In genomic region chr17:56897630-56898195, GRCm38 (mm10) we compare ENCODE assay signal across 9 mouse cellular contexts. TPM values are rescaled to one million over a fixed set of nuclear protein-coding genes. Genes with fewer than 3 reads are reported as not detected.
A peak's percentile ranks its signal among the peaks of the same experiment; 100 is the strongest.
DNase-seq lines count a peak whose midpoint lies in the region; ATAC-seq and TF ChIP-seq lines count a peak whose summit lies in the region.
"Had no signal": no experiment of that assay in that cellular context is flagged by ENCODE, and none has a peak within 500 bp of the region (broad histone marks: within the 10 kb centered on the region; RNA-seq: fewer than 3 reads in every experiment).

No protein-coding gene starts in this region.

- ATAC-seq in hematopoietic stem cell, adult 5-6 weeks (replicated peaks in 1 of 2; ENCODE audit: insufficient read depth in 1 of 2, low FRiP score in 2 of 2, low TSS enrichment in 1 of 2, low read depth in 1 of 2, poor library complexity in 2 of 2, severe bottlenecking in 2 of 2) = peak; percentile 73 to 79
- peak; percentile 49 for ATAC-seq in lung, embryonic 15.5 days (ENCODE audit: borderline replicate concordance, extremely low read depth, low FRiP score, low TSS enrichment)

- no peak overlapping the region for H3K4me2 ChIP-seq in lung, embryonic 15.5 days

- no peak overlapping the region for H3K4me3 ChIP-seq in E14TG2a.4 (replicated peaks; ENCODE audit: low read length)
- no peak overlapping the region for H3K4me3 ChIP-seq in lung, embryonic 15.5 days
- no peak overlapping the region for H3K4me3 ChIP-seq in thymus, adult 2 months (ENCODE audit: control insufficient read depth, insufficient read depth, low read length)
- H3K4me3 ChIP-seq: erythroblast, embryonic 14.5 days had no signal

- H3K36me3 ChIP-seq in E14TG2a.4 (ENCODE audit: insufficient read depth, low read length) = peaks cover 100% of the 10 kb centered on the region
- H3K36me3 ChIP-seq in lung, embryonic 15.5 days = peaks cover 76% of the 10 kb centered on the region
- H3K36me3 ChIP-seq in thymus, adult 2 months (ENCODE audit: control insufficient read depth, insufficient read depth, low read length) = peaks cover 49% of the 10 kb centered on the region

- WGBS in lung, embryonic 15.5 days = 82% methylated on average over 7 of the region's 7 CpGs
- 81% methylated on average over 7 of the region's 7 CpGs for WGBS in thymus, adult 2 months

- H3K9ac ChIP-seq in lung, embryonic 15.5 days = no peak overlapping the region

- no peaks in the 10 kb centered on the region for H3K27me3 ChIP-seq in E14TG2a.4 (ENCODE audit: insufficient read depth, low read length)
- H3K27me3 ChIP-seq in lung, embryonic 15.5 days = no peaks in the 10 kb centered on the region
- H3K27me3 ChIP-seq in thymus, adult 2 months (ENCODE audit: control insufficient read depth, insufficient read depth, low read length) = no peaks in the 10 kb centered on the region

- peak; percentile 81 to 82 for DNase-seq in cerebellum, adult 18-20 months
- DNase-seq in forelimb bud, embryonic 11.5 days (ENCODE audit: low read depth, low spot score) = peak; percentile 63
- DNase-seq in layer of hippocampus, adult 8-10 months (ENCODE audit: low spot score in 2 of 2) = peak; percentile 74 to 87
- peak; percentile 32 for DNase-seq in ovary, adult 18-20 months (ENCODE audit: low spot score)
- DNase-seq in thymus, adult 2 months = peak; percentile 81

- TF ChIP-seq CTCF in E14TG2a.4 (conservative IDR thresholded peaks at IDR 0.05; ENCODE audit: low read length) = peak; percentile 83
- TF ChIP-seq CTCF in thymus, adult 2 months (IDR thresholded peaks at IDR 0.05; ENCODE audit: borderline replicate concordance, control insufficient read depth, extremely low read depth, insufficient read depth, low read length, poor library complexity) = peak; percentile 93

- peaks cover 44% of the 10 kb centered on the region for H3K4me1 ChIP-seq in E14TG2a.4 (replicated peaks; ENCODE audit: low read depth, low read length)
- H3K4me1 ChIP-seq in lung, embryonic 15.5 days = no peaks in the 10 kb centered on the region
- H3K4me1 ChIP-seq in thymus, adult 2 months (replicated peaks; ENCODE audit: control insufficient read depth, insufficient read depth, low read length) = no peaks in the 10 kb centered on the region

- H3K27ac ChIP-seq in lung, embryonic 15.5 days = no peak overlapping the region
- H3K27ac ChIP-seq in thymus, adult 2 months (ENCODE audit: control insufficient read depth, insufficient read depth, low read length) = no peak overlapping the region

- no peaks in the 10 kb centered on the region for H3K9me3 ChIP-seq in E14TG2a.4 (ENCODE audit: low read length)
- no peaks in the 10 kb centered on the region for H3K9me3 ChIP-seq in lung, embryonic 15.5 days

- no peak for TF ChIP-seq POLR2A in thymus, adult 2 months (IDR thresholded peaks at IDR 0.05; ENCODE audit: control insufficient read depth, extremely low read depth, insufficient read depth, low read length, poor library complexity)

RNA-seq across cellular contexts. Expression of gene 1700061G19Rik, which starts 22.4 kb away (rescaled TPM):
- total RNA-seq in hematopoietic stem cell, adult 5-6 weeks (2017) = 0.44 TPM in 1 of 2 replicates, not detected in the other
- total RNA-seq in layer of hippocampus, adult 8-10 months (2022) = under 1 TPM in 3 of 4 experiments, not detected in 1; 0.20 to 0.35 (median 0.27) TPM
- polyA plus RNA-seq in lung, embryonic 15.5 days (2015; fragmentation: Nextera tagmentation; extraction: Ambion mirVana) = 0.23 and 0.35 TPM in 2 replicates
- polyA plus RNA-seq in thymus, adult 2 months (2012; rRNA removed) = 0.10 and 0.19 TPM in 2 replicates
- polyA plus RNA-seq: erythroblast, embryonic 14.5 days had no signal

RNA-seq across cellular contexts. Expression of gene Acsbg2, which starts 23.5 kb away (rescaled TPM):
- not detected in 2 replicates for total RNA-seq in hematopoietic stem cell, adult 5-6 weeks (2017)
- not detected for total RNA-seq in layer of hippocampus, adult 8-10 months (2022)
- not detected in 2 replicates for polyA plus RNA-seq in lung, embryonic 15.5 days (2015; fragmentation: Nextera tagmentation; extraction: Ambion mirVana)
- 0.11 TPM in 1 of 2 replicates, not detected in the other for polyA plus RNA-seq in thymus, adult 2 months (2012; rRNA removed)
- polyA plus RNA-seq: erythroblast, embryonic 14.5 days had no signal

RNA-seq across cellular contexts. Expression of gene Mllt1, which starts 37.5 kb away (rescaled TPM):
- 15.3 and 19.3 TPM in 2 replicates for total RNA-seq in hematopoietic stem cell, adult 5-6 weeks (2017)
- 10 to 100 TPM; 73.9 to 92.9 (median 80.6) TPM for total RNA-seq in layer of hippocampus, adult 8-10 months (2022)
- polyA plus RNA-seq in lung, embryonic 15.5 days (2015; fragmentation: Nextera tagmentation; extraction: Ambion mirVana) = 50.0 and 53.2 TPM in 2 replicates
- polyA plus RNA-seq in thymus, adult 2 months (2012; rRNA removed) = 134 and 135 TPM in 2 replicates
